In genomic region chr7:143977831-143978682, GRCm38 (mm10) we compare ENCODE assay signal across 8 mouse cellular contexts. TPM values are rescaled to one million over a fixed set of nuclear protein-coding genes. Genes with fewer than 3 reads are reported as not detected.
DNase-seq lines count a peak whose midpoint lies in the region; ATAC-seq and TF ChIP-seq lines count a peak whose summit lies in the region.

No protein-coding gene starts in this region.

- H3K9me3 ChIP-seq in kidney, embryonic 16.5 days (ENCODE audit: low read length) = no peaks in the 10 kb centered on the region

- H3ac ChIP-seq in C2C12 (ENCODE audit: control insufficient read depth, insufficient read length, low read depth) = no peak overlapping the region

- H3K79me2 ChIP-seq in C2C12 (ENCODE audit: control insufficient read depth, insufficient read depth) = no peaks in the 10 kb centered on the region

- TF ChIP-seq CTCF in C2C12 (IDR thresholded peaks at IDR 0.05; ENCODE audit: control insufficient read depth, insufficient read depth, insufficient read length) = no peak
- no peak for TF ChIP-seq CTCF in embryonic fibroblast, embryonic 13.5 days (IDR thresholded peaks at IDR 0.05; ENCODE audit: borderline replicate concordance, insufficient read depth, low read length)

- peak overlapping the region; percentile 11 for H3K4me3 ChIP-seq in C2C12 (ENCODE audit: insufficient read depth, poor library complexity, severe bottlenecking)
- peak overlapping the region; percentile 30 for H3K4me3 ChIP-seq in embryonic fibroblast, embryonic 13.5 days (ENCODE audit: insufficient read depth, low read length)
- H3K4me3 ChIP-seq in kidney, embryonic 16.5 days (ENCODE audit: low read length) = peak overlapping the region; percentile 59

- peak overlapping the region; percentile 90 for H3K4me2 ChIP-seq in kidney, embryonic 16.5 days (replicated peaks; ENCODE audit: low read depth, low read length)

- H3K27ac ChIP-seq in embryonic fibroblast, embryonic 13.5 days (ENCODE audit: insufficient read depth, low read length) = no peak overlapping the region
- H3K27ac ChIP-seq in kidney, embryonic 16.5 days (ENCODE audit: low read length) = peak overlapping the region; percentile 94

- no peaks in the 10 kb centered on the region for H3K4me1 ChIP-seq in embryonic fibroblast, embryonic 13.5 days (ENCODE audit: control insufficient read depth, insufficient read depth, low read length)
- peaks cover 17% of the 10 kb centered on the region for H3K4me1 ChIP-seq in kidney, embryonic 16.5 days (ENCODE audit: insufficient read depth, low read length)

- WGBS in kidney, embryonic 16.5 days = under 1% methylated on average over 67 of the region's 67 CpGs

- TF ChIP-seq POLR2A in embryonic fibroblast, embryonic 13.5 days (IDR thresholded peaks at IDR 0.05; ENCODE audit: low read depth, low read length) = no peak

- H3K36me3 ChIP-seq in C2C12 (ENCODE audit: control insufficient read depth, insufficient read depth) = no peaks in the 10 kb centered on the region
- no peaks in the 10 kb centered on the region for H3K36me3 ChIP-seq in kidney, embryonic 16.5 days (ENCODE audit: insufficient read depth, low read length)

- peaks cover 31% of the 10 kb centered on the region for H3K27me3 ChIP-seq in C2C12 (ENCODE audit: control insufficient read depth, insufficient read depth, insufficient read length)
- peaks cover 53% of the 10 kb centered on the region for H3K27me3 ChIP-seq in kidney, embryonic 16.5 days (ENCODE audit: insufficient read depth, low read length)

- peak; percentile 80 for ATAC-seq in kidney, embryonic 16.5 days (ENCODE audit: low FRiP score, low TSS enrichment)

- peak overlapping the region; percentile 60 for H3K9ac ChIP-seq in kidney, embryonic 16.5 days (replicated peaks; ENCODE audit: low read length)

- peak; percentile 16 to 25 for DNase-seq in adrenal gland, adult 18-20 months (ENCODE audit: low spot score in 2 of 2)
- no peak for DNase-seq in adrenal gland, adult 8-10 months
- peak; percentile 23 for DNase-seq in lung, postnatal 14 days
- peak; percentile 61 for DNase-seq in testis, postnatal 10 days (ENCODE audit: low spot score)
- no peak for DNase-seq in spleen, postnatal 14 days (ENCODE audit: low spot score in 2 of 2)

- no peaks in the 10 kb centered on the region for H3K79me3 ChIP-seq in C2C12 (ENCODE audit: low read depth)

TF ChIP-seq in C2C12, 6 proteins besides CTCF, POLR2A, EP300 and RAD21:
- TF ChIP-seq CEBPB (IDR thresholded peaks at IDR 0.05; ENCODE audit: low read depth) (no peak), USF1 (IDR thresholded peaks at IDR 0.05; ENCODE audit: low read depth) (no peak), FOSL1 (IDR thresholded peaks at IDR 0.05; ENCODE audit: insufficient read depth, low read length, poor library complexity, severe bottlenecking) (no peak), MYOG (IDR thresholded peaks at IDR 0.05; ENCODE audit: control insufficient read depth, extremely low read depth, insufficient read length) (no peak), MYOD1 (IDR thresholded peaks at IDR 0.05; ENCODE audit: control insufficient read depth, insufficient read length, low read depth) (no peak), MAX (IDR thresholded peaks at IDR 0.05) (no peak)

RNA-seq across cellular contexts. Expression of gene Shank2, which starts 23.7 kb away (rescaled TPM):
- total RNA-seq in adrenal gland, adult 18-20 months (2021) = 10 to 100 TPM in 1 of 2 experiments, 1 to 10 TPM in 1; 8.1 to 18.5 TPM
- total RNA-seq in adrenal gland, adult 8-10 months (2022) = 10 to 100 TPM; 15.1 to 28.5 (median 23.6) TPM
- 0.70 TPM for polyA plus RNA-seq in C2C12 (2012; fragmentation: generic; extraction: Trizol)
- 1.6 and 3.4 TPM in 2 replicates for polyA plus RNA-seq in embryonic fibroblast, embryonic 13.5 days (2011; ENCODE audit: insufficient read length, low read depth, missing spikeins)
- polyA plus RNA-seq in kidney, embryonic 16.5 days (2015; fragmentation: Nextera tagmentation; extraction: Ambion mirVana) = 3.6 and 4.0 TPM in 2 replicates

Comparison
In these comparisons a context has a peak if more than half of its experiments do, and no peak if none do; other contexts are left out.
1. DNase-seq: peak in adrenal gland, adult 18-20 months (2 of 2), lung, postnatal 14 days (single experiment) and testis, postnatal 10 days (single experiment); none in adrenal gland, adult 8-10 months (single experiment) and spleen, postnatal 14 days (0 of 2).
2. Peak in every context shown above with its lines, with median percentiles within 50 percentile points of each other: H3K4me3 ChIP-seq.